Mouse (Mus musculus) gastrocnemius, adult 8-10 months (tissue): ENCODE results near the gene Sema4g. TPM values are rescaled to one million over a fixed set of nuclear protein-coding genes. Genes with fewer than 3 reads are reported as not detected.
A peak's percentile ranks its signal among the peaks of the same experiment; 100 is the strongest.
"Not testable (repeated sequence)": the region's sequence is repeated elsewhere in the genome, so short reads cannot be mapped to it uniquely, and the experiment has no call there.

Experiments
- DNase-seq, 2 experiments: peaks; one replicate each; pipeline ENCODE4 v3.0.0; 2022; ENCODE audit warnings: low spot score in 2 of 2
- total RNA-seq, 4 experiments: library from RNA; stranded (reverse); gene quantifications; 2 replicates each; pipeline ENCODE4 v1.2.4; 2022

Gene Sema4g
- total RNA-seq, 4 experiments from 2014 or later = 0.13 to 0.41 (median 0.21) TPM

DNA sequence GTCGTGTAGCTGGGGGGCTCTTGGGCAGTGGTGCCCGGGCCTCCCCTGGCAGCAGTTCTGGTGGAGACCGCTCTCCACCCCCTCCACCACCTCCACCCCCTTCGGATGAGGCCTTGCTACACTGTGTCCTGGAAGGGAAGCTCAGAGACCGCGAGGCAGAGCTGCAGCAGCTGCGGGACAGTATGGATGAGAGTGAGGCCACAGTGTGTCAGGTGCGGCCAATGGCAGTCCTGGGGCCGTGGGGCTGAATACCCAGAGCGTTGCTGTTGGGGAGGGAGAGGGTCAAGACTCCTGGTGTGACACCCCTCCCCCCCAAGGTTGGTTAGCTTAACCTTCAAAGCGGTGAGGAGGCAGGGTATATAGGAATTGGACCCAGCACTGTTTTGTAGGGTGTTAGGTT is 35.1 kb downstream of the Sema4g start:
- DNase-seq = no peak

DNA sequence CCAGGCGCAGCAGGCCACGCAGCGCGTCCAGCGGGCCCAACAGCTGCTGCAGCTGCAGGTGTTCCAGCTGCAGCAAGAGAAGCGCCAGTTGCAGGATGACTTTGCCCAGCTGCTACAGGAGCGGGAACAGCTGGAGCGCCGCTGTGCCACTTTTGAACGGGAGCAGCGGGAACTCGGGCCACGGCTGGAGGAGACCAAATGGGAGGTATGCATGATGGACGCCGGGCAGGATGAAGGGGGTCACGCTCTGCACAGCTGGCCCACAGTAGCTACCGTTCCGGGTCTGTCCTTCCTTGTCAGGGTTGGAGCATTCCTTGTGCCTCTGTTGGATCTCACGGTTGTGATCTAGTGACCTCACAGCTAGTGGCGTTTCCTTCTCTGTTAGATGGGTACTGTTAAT is 35.9 kb downstream of the Sema4g start:
- DNase-seq = no peak

- DNase-seq = no peak
Measured at GRCm38 (mm10) chr19:45025937-45026568, 37.2 kb downstream of the Sema4g start.

- peak in 1 of 2 experiments; percentile 56 for DNase-seq
Measured at GRCm38 (mm10) chr19:45026958-45027670, 38.2 kb downstream of the Sema4g start.

DNA sequence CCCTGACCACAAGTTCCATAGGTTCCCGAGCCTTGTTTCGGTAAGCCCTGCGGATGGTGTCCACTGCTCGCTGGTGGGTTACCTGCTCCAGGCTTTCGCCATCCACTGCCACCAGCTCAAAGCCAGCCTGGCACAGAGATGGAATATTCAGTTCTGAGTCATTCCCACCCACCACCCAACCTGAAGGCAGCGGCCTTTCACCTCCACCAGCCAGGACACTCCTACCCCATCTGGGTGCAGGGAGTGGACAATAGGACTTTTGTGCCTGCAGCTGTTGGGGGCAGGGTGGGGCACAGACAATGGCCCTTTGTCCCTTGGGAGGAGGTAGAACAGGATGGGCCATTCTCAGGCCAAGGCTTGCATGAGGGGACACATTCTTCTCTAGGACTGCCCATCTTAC is 38.9 kb downstream of the Sema4g start:
- DNase-seq = no peak

DNA sequence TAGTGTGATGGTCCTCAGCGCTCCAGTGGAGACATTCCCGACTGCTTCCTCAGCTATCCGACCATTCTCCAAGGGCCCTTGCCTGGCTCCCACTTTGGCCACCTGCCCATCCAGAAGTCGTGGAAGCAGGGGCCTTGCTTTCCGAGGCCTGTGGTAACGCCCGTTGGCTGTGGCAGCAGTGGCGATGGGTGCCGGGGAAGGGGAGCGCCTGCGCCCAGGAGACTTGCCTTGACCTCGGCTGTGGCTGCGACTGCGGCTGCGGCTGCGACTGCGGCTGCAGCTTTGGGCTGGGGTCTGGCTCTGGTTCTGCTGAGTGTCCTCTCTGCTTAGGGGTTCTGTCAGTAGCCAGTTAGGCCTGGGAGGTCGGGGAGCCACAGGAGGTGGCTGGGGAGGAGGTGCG is 39.8 kb downstream of the Sema4g start:
- no peak for DNase-seq

- no peak for DNase-seq
Measured at GRCm38 (mm10) chr19:45029571-45029970, 40.7 kb downstream of the Sema4g start.

DNA sequence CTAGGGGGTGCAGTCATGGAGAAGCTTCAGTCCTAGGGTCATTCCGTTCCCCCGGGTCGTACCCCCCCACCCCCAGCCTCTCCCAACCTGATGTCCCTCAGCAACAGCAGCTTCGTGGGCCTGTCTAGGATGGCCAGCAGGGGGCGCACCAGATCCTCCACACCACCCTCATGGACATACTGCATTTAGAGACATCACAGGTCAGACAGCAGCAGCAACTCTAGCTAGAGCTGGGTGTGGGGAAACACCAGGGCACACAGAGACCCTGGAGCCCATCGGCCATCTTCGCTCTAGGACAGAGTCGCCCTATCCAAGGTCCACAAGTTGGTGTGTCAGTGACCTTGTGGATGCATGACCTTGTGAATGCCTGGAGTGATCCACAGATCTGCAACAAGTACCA is 41.2 kb downstream of the Sema4g start:
- peak; percentile 51 to 62 for DNase-seq

DNA sequence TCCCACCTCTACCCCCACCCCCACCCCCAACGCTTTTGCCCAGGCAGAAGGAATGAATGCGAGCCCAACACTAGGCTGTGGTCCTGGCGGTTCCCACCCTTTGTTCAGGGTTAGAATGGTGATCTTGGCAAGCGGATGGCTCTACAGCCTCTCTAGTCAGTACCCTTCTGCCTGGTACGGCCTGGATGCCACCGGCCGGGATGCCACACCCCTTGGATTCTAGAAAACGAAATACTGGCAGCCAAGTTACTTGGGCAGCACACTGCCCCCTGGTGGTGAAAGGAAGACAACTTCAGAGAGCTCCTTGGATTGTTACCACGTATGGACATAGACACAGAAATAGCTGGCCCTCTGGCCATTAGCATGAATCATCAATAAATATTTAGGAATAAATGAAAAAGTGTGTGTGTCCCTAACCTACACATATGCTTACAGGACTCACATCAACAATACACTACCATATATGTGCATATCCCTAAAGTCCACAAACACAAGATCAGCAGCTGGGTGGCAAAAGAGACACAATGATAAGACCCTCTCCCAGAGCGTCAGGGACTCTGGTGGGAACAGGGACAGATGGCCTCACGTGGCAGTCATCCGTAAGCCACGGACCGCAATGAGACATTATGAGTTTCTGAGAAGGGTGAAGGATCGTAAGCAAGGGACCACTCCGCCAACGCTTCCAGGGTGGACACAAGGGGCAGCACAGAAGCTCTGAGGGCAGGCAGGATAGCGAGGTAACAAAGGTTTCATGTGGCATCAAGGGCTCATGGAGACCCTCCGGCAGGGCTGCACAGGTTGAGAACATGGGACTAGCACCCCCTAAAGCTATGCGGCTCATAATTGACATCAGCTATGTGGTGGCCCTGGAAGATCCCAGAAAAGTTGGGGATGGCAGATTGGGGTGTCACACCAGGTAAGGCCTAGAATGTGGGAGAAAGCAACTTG is 42.1 kb downstream of the Sema4g start:
- DNase-seq = peak; percentile 66 to 73

DNA sequence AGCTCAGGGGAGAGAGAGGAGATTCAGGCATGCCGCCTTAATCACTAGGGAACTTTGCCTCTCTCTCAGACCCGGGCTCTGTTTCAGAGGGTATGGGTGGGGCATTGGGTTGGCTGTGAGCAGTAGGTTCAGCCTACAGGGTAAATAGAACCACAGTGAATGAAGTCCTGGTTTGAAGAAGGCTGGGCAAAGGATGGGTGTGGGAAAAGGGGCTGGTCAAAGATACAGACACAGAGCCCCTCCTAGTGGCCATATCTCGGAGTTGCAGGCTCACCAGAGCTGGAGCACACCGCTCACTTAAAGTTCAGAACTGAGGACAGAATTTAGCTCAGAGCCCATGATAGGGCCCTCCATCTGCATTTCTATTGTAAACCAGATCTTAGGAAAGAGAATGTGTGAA is 42.9 kb downstream of the Sema4g start:
- DNase-seq = peak; percentile 72 to 74

GRCm38 (mm10) chr19:45032570-45033332 is 43.9 kb downstream of the Sema4g start:
- no peak for DNase-seq

- DNase-seq = peak; percentile 67
Measured at GRCm38 (mm10) chr19:45036867-45037266, 48.0 kb downstream of the Sema4g start.

DNA sequence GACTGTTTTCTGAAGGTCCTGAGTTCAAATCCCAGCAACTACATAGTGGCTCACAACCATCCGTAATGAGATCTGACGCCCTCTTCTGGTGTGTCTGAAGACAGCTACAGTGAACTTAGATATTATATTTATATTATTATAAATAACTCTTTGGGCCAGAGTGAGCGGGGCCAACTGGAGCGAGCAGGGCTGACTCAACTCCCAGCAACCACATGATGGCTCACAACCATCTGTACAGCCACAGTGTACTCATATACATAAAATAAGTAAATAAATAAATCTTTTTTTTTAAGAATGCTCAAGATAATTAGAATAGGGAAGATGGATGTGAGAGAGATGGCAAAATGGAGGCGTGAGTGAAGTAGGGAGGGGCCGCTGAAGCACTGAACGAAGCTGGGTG is 49.3 kb downstream of the Sema4g start:
- DNase-seq = not testable (repeated sequence)

- no peak for DNase-seq
Measured at GRCm38 (mm10) chr19:45040214-45040613, 51.3 kb downstream of the Sema4g start.

GRCm38 (mm10) chr19:45044389-45044927 is 55.6 kb downstream of the Sema4g start:
- DNase-seq = no peak

DNA sequence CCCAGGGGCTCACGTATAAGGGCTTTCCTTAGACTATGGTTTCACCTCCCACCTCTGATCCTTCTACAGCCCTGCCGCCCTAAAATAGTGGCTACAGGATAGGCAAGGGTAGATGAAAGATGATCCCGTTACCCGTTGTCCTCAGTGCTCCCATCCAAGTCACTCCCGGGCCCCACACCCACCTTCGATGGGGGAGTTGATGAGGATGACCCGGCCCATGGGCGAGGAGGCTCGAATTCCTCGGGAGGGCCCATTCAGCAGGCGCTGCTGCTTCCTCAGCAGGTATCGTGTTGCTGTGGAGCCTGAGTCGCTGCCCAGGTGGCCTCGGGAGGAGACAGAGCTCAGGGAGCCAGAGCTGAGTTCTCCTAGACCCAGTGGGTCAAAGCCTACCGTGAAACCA is 56.3 kb downstream of the Sema4g start:
- peak; percentile 70 to 77 for DNase-seq

- no peak for DNase-seq
Measured at GRCm38 (mm10) chr19:45045651-45046050, 56.8 kb downstream of the Sema4g start, which contains the start of gene Pdzd7. Pdzd7 (minus strand) TSS chr19:45045717.

- DNase-seq = peak; percentile 87
Measured at GRCm38 (mm10) chr19:45046523-45047321, 57.8 kb downstream of the Sema4g start.

DNA sequence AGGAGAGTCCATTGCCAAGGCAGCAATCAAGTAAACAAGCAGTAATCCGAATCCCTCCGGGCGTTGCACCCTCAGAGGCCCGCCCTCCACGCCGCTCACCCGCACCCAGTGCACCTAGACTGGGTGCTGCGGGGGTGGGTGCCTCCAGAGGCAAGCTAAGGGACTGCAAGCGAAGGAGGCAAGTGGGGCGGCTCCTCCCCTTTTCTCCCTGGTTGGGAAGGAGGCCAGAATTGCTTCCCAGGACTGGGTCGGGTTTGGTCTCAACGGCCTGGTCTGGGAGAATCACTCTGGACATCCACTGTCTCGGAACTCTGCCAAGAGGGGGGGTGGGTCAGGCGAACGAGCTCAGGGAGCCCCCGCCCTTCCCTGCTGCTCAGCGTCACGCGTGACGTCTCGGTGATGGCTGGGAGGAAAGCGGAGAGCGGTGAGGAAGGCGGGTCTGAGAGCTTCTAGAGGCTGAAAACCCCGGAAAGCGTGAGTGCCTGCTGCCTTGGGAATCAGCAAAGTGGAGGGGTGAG is 58.6 kb downstream of the Sema4g start, which contains the start of gene Sfxn3:
Gene Sfxn3, plus strand, starts transcription at position 87 of the 518 bp plus-strand sequence.
- DNase-seq = peak; percentile 94 to 95
